Mouse (Mus musculus): Measurements from ENCODE around the gene Tle2.

GRCm38 (mm10) chr10:81602741-81603151 lies 28.4 kb downstream of the Tle2 start:
- no peak for TF ChIP-seq CTCF (IDR thresholded peaks at IDR 0.05; ENCODE audit: borderline replicate concordance, insufficient read depth, low read length)
- TF ChIP-seq POLR2A (IDR thresholded peaks at IDR 0.05; ENCODE audit: low read depth, low read length) = no peak
